In genomic region chrX:135963130-135963529, GRCm38 (mm10) we compare ENCODE assay signal across 13 mouse cellular contexts. TPM values are rescaled to one million over a fixed set of nuclear protein-coding genes. Genes with fewer than 3 reads are reported as not detected.
A peak's percentile ranks its signal among the peaks of the same experiment; 100 is the strongest.
DNase-seq lines count a peak whose midpoint lies in the region; ATAC-seq and TF ChIP-seq lines count a peak whose summit lies in the region.
"Had no signal": no experiment of that assay in that cellular context is flagged by ENCODE, and none has a peak within 500 bp of the region (broad histone marks: within the 10 kb centered on the region; RNA-seq: fewer than 3 reads in every experiment).

No protein-coding gene starts in this region.

- H3K36me3 ChIP-seq in hindbrain, embryonic 14.5 days (replicated peaks; ENCODE audit: control insufficient read depth, insufficient read depth): no peaks in the 10 kb centered on the region
- H3K36me3 ChIP-seq in midbrain, embryonic 16.5 days (ENCODE audit: control insufficient read depth, insufficient read depth, low read length): no peaks in the 10 kb centered on the region
- H3K36me3 ChIP-seq: embryonic facial prominence, embryonic 15.5 days; heart, embryonic 13.5 days; limb, embryonic 12.5 days had no signal

- H3K4me3 ChIP-seq in hindbrain, embryonic 14.5 days (replicated peaks; ENCODE audit: low read length): no peak overlapping the region
- H3K4me3 ChIP-seq in midbrain, embryonic 16.5 days (ENCODE audit: low read depth, low read length): no peak overlapping the region
- H3K4me3 ChIP-seq: embryonic facial prominence, embryonic 15.5 days; heart, embryonic 13.5 days; limb, embryonic 12.5 days had no signal

- no peaks in the 10 kb centered on the region for H3K27me3 ChIP-seq in hindbrain, embryonic 14.5 days (ENCODE audit: control insufficient read depth, insufficient read depth, low read length)
- no peaks in the 10 kb centered on the region for H3K27me3 ChIP-seq in midbrain, embryonic 16.5 days (ENCODE audit: control insufficient read depth, insufficient read depth, low read depth, low read length)
- H3K27me3 ChIP-seq: embryonic facial prominence, embryonic 15.5 days; heart, embryonic 13.5 days; limb, embryonic 12.5 days had no signal

- no peak for TF ChIP-seq CTCF in brain, embryonic 14.5 days (IDR thresholded peaks at IDR 0.05; ENCODE audit: borderline replicate concordance, extremely low read depth, insufficient read depth, insufficient read length)

- H3K9me3 ChIP-seq in hindbrain, embryonic 14.5 days (ENCODE audit: control insufficient read depth, low read length): no peaks in the 10 kb centered on the region
- H3K9me3 ChIP-seq in midbrain, embryonic 16.5 days (replicated peaks; ENCODE audit: control insufficient read depth, low read length, poor library complexity, severe bottlenecking): no peaks in the 10 kb centered on the region
- H3K9me3 ChIP-seq: embryonic facial prominence, embryonic 15.5 days; heart, embryonic 13.5 days; limb, embryonic 12.5 days had no signal

- no peak overlapping the region for H3K9ac ChIP-seq in hindbrain, embryonic 14.5 days
- H3K9ac ChIP-seq in midbrain, embryonic 16.5 days (ENCODE audit: low read depth, low read length): no peak overlapping the region
- H3K9ac ChIP-seq: embryonic facial prominence, embryonic 15.5 days; heart, embryonic 13.5 days; limb, embryonic 12.5 days; liver, embryonic 14.5 days had no signal

- peak overlapping the region; percentile 6; the same call in 1 of the 2 replicates for H3K4me2 ChIP-seq in hindbrain, embryonic 14.5 days (replicated peaks)
- peak overlapping the region; percentile 21; the same call in 1 of the 2 replicates for H3K4me2 ChIP-seq in midbrain, embryonic 16.5 days (ENCODE audit: low read length)
- H3K4me2 ChIP-seq: embryonic facial prominence, embryonic 15.5 days; heart, embryonic 13.5 days; limb, embryonic 12.5 days had no signal

- peak; percentile 55 for DNase-seq in ES-CJ7 (ENCODE audit: low read depth, low spot score)
- peak; percentile 41 for DNase-seq in brain, embryonic 14.5 days (ENCODE audit: low read depth)
- DNase-seq in hindbrain, embryonic 14.5 days (ENCODE audit: low spot score): no peak
- no peak for DNase-seq in kidney, postnatal 10 days
- DNase-seq in yolk sac, embryonic 10.5 days (ENCODE audit: low spot score): no peak
- DNase-seq in heart, postnatal 10 days: no peak
- DNase-seq: adrenal gland, adult 8-10 months had no signal

- peaks cover 5% of the 10 kb centered on the region; the same call in 1 of the 2 replicates for H3K4me1 ChIP-seq in hindbrain, embryonic 14.5 days (replicated peaks; ENCODE audit: control insufficient read depth, insufficient read depth, low read length)
- H3K4me1 ChIP-seq in midbrain, embryonic 16.5 days (ENCODE audit: control insufficient read depth, insufficient read depth, low read length): peaks cover 5% of the 10 kb centered on the region
- H3K4me1 ChIP-seq: embryonic facial prominence, embryonic 15.5 days; limb, embryonic 12.5 days had no signal

- 21% methylated on average over 6 of the region's 6 CpGs for WGBS in hindbrain, embryonic 14.5 days
- WGBS in midbrain, embryonic 16.5 days: 24% methylated on average over 6 of the region's 6 CpGs

- peak overlapping the region; percentile 65 for H3K27ac ChIP-seq in hindbrain, embryonic 14.5 days
- H3K27ac ChIP-seq in midbrain, embryonic 16.5 days (ENCODE audit: low read length): peak overlapping the region; percentile 75
- H3K27ac ChIP-seq: embryonic facial prominence, embryonic 15.5 days; heart, embryonic 13.5 days; limb, embryonic 12.5 days; liver, embryonic 14.5 days; stomach, postnatal 0 days had no signal

- 0 out of 2 replicates have a peak, but pooled peaks have one; percentile 51 for ATAC-seq in hindbrain, embryonic 14.5 days (ENCODE audit: low FRiP score)
- peak; percentile 73 for ATAC-seq in midbrain, embryonic 16.5 days

- intact Hi-C loops in heart, postnatal 10 days (cut with DNase I): loop anchor here (1.0 kb wide), 1 partner anchor 157 kb away; no protein-coding TSS in a partner anchor

- TF ChIP-seq POLR2A in brain, embryonic 14.5 days (IDR thresholded peaks at IDR 0.05; ENCODE audit: borderline replicate concordance, extremely low read depth, insufficient read depth, insufficient read length, poor library complexity, severe bottlenecking): no peak

RNA-seq across cellular contexts. Expression of gene Arxes2, which starts 30.5 kb away (rescaled TPM):
- polyA plus RNA-seq in brain, embryonic 14.5 days (2012; rRNA removed): 130 and 147 TPM in 2 replicates
- polyA plus RNA-seq in hindbrain, embryonic 14.5 days (2014; fragmentation: Nextera tagmentation; extraction: Ambion mirVana): 271 and 297 TPM in 2 replicates
- 355 and 370 TPM in 2 replicates for polyA plus RNA-seq in midbrain, embryonic 16.5 days (2015; fragmentation: Nextera tagmentation; extraction: Ambion mirVana)
- 10 to 100 TPM in 1 of 2 experiments, 1 to 10 TPM in 1; 9.4 to 13.4 TPM for total RNA-seq in heart, postnatal 10 days (2021)

Comparison
In these comparisons a context has a peak if more than half of its experiments do, and no peak if none do; other contexts are left out.
1. DNase-seq: peak in ES-CJ7 (single experiment) and brain, embryonic 14.5 days (single experiment); none in hindbrain, embryonic 14.5 days (single experiment), kidney, postnatal 10 days (single experiment), yolk sac, embryonic 10.5 days (single experiment) and heart, postnatal 10 days (0 of 2).